Mouse (Mus musculus) liver, embryonic 11.5 days (tissue): ENCODE results near the gene Lamb3. TPM values are rescaled to one million over a fixed set of nuclear protein-coding genes. Genes with fewer than 3 reads are reported as not detected.

Source experiments
- ATAC-seq: fragments of 200-750 bp; cut with Nextera tagmentation; replicated peaks from 2 replicates; pipeline ENCODE4 v1.8.0; 2017; ENCODE audit warnings: moderate number of reproducible peaks, mild to moderate bottlenecking, moderate TSS enrichment, moderate library complexity; ENCODE audit not compliant: low FRiP score
- DNase-seq: peaks from one replicate; pipeline ENCODE4 v3.0.0-alpha.2; 2017; ENCODE audit warnings: low spot score
- H3K27ac ChIP-seq: fragments of 300-500 bp; sonication (generic); 2 replicates; pipeline ENCODE4 v1.5.1; 2014; ENCODE audit warnings: mild to moderate bottlenecking, low read depth, low read length, control low read depth
- H3K27me3 ChIP-seq: fragments of 300-500 bp; sonication (generic); replicated peaks from 2 replicates; pipeline ENCODE4 v1.6.1; 2014; ENCODE audit warnings: low read length, mixed read lengths; ENCODE audit not compliant: control insufficient read depth, insufficient read depth
- H3K36me3 ChIP-seq: fragments of 300-500 bp; sonication (generic); 2 replicates; pipeline ENCODE4 v1.6.1; 2014; ENCODE audit warnings: mild to moderate bottlenecking, low read length, moderate library complexity, mixed read lengths; ENCODE audit not compliant: control insufficient read depth, insufficient read depth
- H3K4me1 ChIP-seq: fragments of 300-500 bp; sonication (generic); replicated peaks from 2 replicates; pipeline ENCODE4 v1.6.1; 2014; ENCODE audit warnings: low read length, mixed read lengths; ENCODE audit not compliant: control insufficient read depth, insufficient read depth
- H3K4me2 ChIP-seq: fragments of 300-500 bp; sonication (generic); 2 replicates; pipeline ENCODE4 v1.6.1; 2014; ENCODE audit warnings: mild to moderate bottlenecking, control low read depth, moderate library complexity
- H3K4me3 ChIP-seq: fragments of 300-500 bp; sonication (generic); 2 replicates; pipeline ENCODE4 v1.5.1; 2014; ENCODE audit warnings: low read depth, low read length, control low read depth
- H3K9ac ChIP-seq: fragments of 300-500 bp; sonication (generic); 2 replicates; pipeline ENCODE4 v1.6.1; 2014; ENCODE audit warnings: low read depth, low read length, control low read depth
- H3K9me3 ChIP-seq: fragments of 300-500 bp; sonication (generic); 2 replicates; pipeline ENCODE4 v1.6.1; 2016; ENCODE audit warnings: low read length, inconsistent platforms, mixed read lengths; ENCODE audit not compliant: control insufficient read depth
- WGBS: fragments of 180-500 bp; shearing (Covaris S2); extraction: QIAGEN DNeasy Blood & Tissue Kit; methylation state at CpG from one replicate; pipeline ENCODE4 v1.1.7; 2014; 5-methylcytosine and 5-hydroxymethylcytosine counted together
- polyA plus RNA-seq: library from polyadenylated mRNA; unstranded; fragments of >200 nt; fragmentation: Nextera tagmentation; extraction: Ambion mirVana; gene quantifications from 2 replicates; pipeline ENCODE4 v1.2.1, GENCODE M21; 2014

Lamb3 gene
- polyA plus RNA-seq, 1 experiment from 2014 or later, result 0.15 TPM

- H3K27ac ChIP-seq, result no peak overlapping the region
- no peak overlapping the region for H3K4me3 ChIP-seq
- no peaks in the 10 kb centered on the region for H3K36me3 ChIP-seq
- H3K27me3 ChIP-seq, result no peaks in the 10 kb centered on the region
- H3K9ac ChIP-seq, result no peak overlapping the region
- no peak overlapping the region for H3K4me2 ChIP-seq
- H3K4me1 ChIP-seq, result no peaks in the 10 kb centered on the region
- ATAC-seq, result no peak
- DNase-seq, result no peak
- H3K9me3 ChIP-seq, result no peaks in the 10 kb centered on the region
- 54% methylated on average over 3 of the region's 3 CpGs for WGBS
These were observed 139.4 kb downstream of the Lamb3 start for GRCm38 (mm10) chr1:193346908-193347307.

GRCm38 (mm10) chr1:193348261-193348962 is 140.9 kb downstream of the Lamb3 start:
- no peak for ATAC-seq
- Histone ChIP-seq H3K4me1 (no peaks in the 10 kb centered on the region), H3K36me3 (no peaks in the 10 kb centered on the region), H3K4me3 (no peak overlapping the region), H3K9ac (no peak overlapping the region), H3K27me3 (no peaks in the 10 kb centered on the region), H3K4me2 (no peak overlapping the region), H3K27ac (no peak overlapping the region), H3K9me3 (no peaks in the 10 kb centered on the region)
- WGBS, result 73% methylated on average over 9 of the region's 9 CpGs
- DNase-seq, result no peak

GRCm38 (mm10) chr1:193349702-193350545 is 142.4 kb downstream of the Lamb3 start:
- Histone ChIP-seq H3K9ac (no peak overlapping the region), H3K4me3 (no peak overlapping the region), H3K27ac (no peak overlapping the region), H3K36me3 (no peaks in the 10 kb centered on the region), H3K4me2 (no peak overlapping the region), H3K27me3 (no peaks in the 10 kb centered on the region), H3K4me1 (no peaks in the 10 kb centered on the region), H3K9me3 (no peaks in the 10 kb centered on the region)
- ATAC-seq, result no peak
- 72% methylated on average over 10 of the region's 10 CpGs for WGBS
- DNase-seq, result no peak

GRCm38 (mm10) chr1:193350546-193350801 is 143.0 kb downstream of the Lamb3 start:
- DNase-seq (no peak), ATAC-seq (no peak)
- no peak overlapping the region for H3K9ac ChIP-seq
- no peak overlapping the region for H3K4me2 ChIP-seq
- H3K9me3 ChIP-seq, result no peaks in the 10 kb centered on the region
- H3K4me3 ChIP-seq, result no peak overlapping the region
- H3K36me3 ChIP-seq, result no peaks in the 10 kb centered on the region
- H3K4me1 ChIP-seq, result no peaks in the 10 kb centered on the region
- 80% methylated on average over 2 of the region's 2 CpGs for WGBS
- no peaks in the 10 kb centered on the region for H3K27me3 ChIP-seq
- no peak overlapping the region for H3K27ac ChIP-seq

- no peaks in the 10 kb centered on the region for H3K27me3 ChIP-seq
- H3K4me1 ChIP-seq, result no peaks in the 10 kb centered on the region
- no peak overlapping the region for H3K9ac ChIP-seq
- no peaks in the 10 kb centered on the region for H3K9me3 ChIP-seq
- 84% methylated on average over 3 of the region's 3 CpGs for WGBS
- no peak for DNase-seq
- no peaks in the 10 kb centered on the region for H3K36me3 ChIP-seq
- no peak overlapping the region for H3K4me3 ChIP-seq
- ATAC-seq, result no peak
- H3K27ac ChIP-seq, result no peak overlapping the region
- no peak overlapping the region for H3K4me2 ChIP-seq
These were observed 144.1 kb downstream of the Lamb3 start for GRCm38 (mm10) chr1:193351583-193351982.

GRCm38 (mm10) chr1:193359199-193359598 is 151.7 kb downstream of the Lamb3 start:
- WGBS, result 75% methylated on average over 3 of the region's 3 CpGs
- no peak overlapping the region for H3K4me2 ChIP-seq
- no peaks in the 10 kb centered on the region for H3K36me3 ChIP-seq
- H3K27ac ChIP-seq, result no peak overlapping the region
- H3K9ac ChIP-seq, result no peak overlapping the region
- no peak overlapping the region for H3K4me3 ChIP-seq
- no peaks in the 10 kb centered on the region for H3K9me3 ChIP-seq
- DNase-seq (no peak), ATAC-seq (no peak)
- H3K4me1 ChIP-seq, result no peaks in the 10 kb centered on the region
- no peaks in the 10 kb centered on the region for H3K27me3 ChIP-seq

GRCm38 (mm10) chr1:193361181-193361580 is 153.7 kb downstream of the Lamb3 start:
- Histone ChIP-seq H3K36me3 (no peaks in the 10 kb centered on the region), H3K9ac (no peak overlapping the region), H3K4me2 (no peak overlapping the region), H3K27me3 (no peaks in the 10 kb centered on the region), H3K4me1 (no peaks in the 10 kb centered on the region), H3K27ac (no peak overlapping the region), H3K9me3 (no peaks in the 10 kb centered on the region), H3K4me3 (no peak overlapping the region)
- ATAC-seq (no peak), DNase-seq (no peak)
- 68% methylated on average over 6 of the region's 6 CpGs for WGBS

- Histone ChIP-seq H3K27ac (no peak overlapping the region), H3K4me1 (no peaks in the 10 kb centered on the region), H3K27me3 (no peaks in the 10 kb centered on the region), H3K4me3 (no peak overlapping the region), H3K36me3 (no peaks in the 10 kb centered on the region), H3K9me3 (no peaks in the 10 kb centered on the region), H3K9ac (no peak overlapping the region), H3K4me2 (no peak overlapping the region)
- DNase-seq (no peak), ATAC-seq (no peak)
- WGBS, result 83% methylated on average over 7 of the region's 7 CpGs
These were observed 154.6 kb downstream of the Lamb3 start for GRCm38 (mm10) chr1:193362078-193362477.

- 59% methylated on average over 5 of the region's 5 CpGs for WGBS
- no peaks in the 10 kb centered on the region for H3K4me1 ChIP-seq
- no peaks in the 10 kb centered on the region for H3K27me3 ChIP-seq
- no peak overlapping the region for H3K4me3 ChIP-seq
- no peaks in the 10 kb centered on the region for H3K9me3 ChIP-seq
- no peak for ATAC-seq
- DNase-seq, result no peak
- no peak overlapping the region for H3K9ac ChIP-seq
- no peak overlapping the region for H3K4me2 ChIP-seq
- no peak overlapping the region for H3K27ac ChIP-seq
- no peaks in the 10 kb centered on the region for H3K36me3 ChIP-seq
These were observed 156.3 kb downstream of the Lamb3 start for GRCm38 (mm10) chr1:193363801-193364231.
